Mouse (Mus musculus): ENCODE measurements around the gene Suco.

Suco gene

GRCm38 (mm10) chr1:161876553-161877447, at the start of gene Suco:
TSS of gene Suco (minus strand) at chr1:161876682.
- peak; percentile 100 for DNase-seq (ENCODE audit: low read depth, low spot score)

- DNase-seq (ENCODE audit: low read depth, low spot score): no peak
Measured at GRCm38 (mm10) chr1:161925281-161925805, 48.9 kb upstream of the Suco start.

- no peak for DNase-seq (ENCODE audit: low read depth, low spot score)
Measured at GRCm38 (mm10) chr1:161924321-161924720, 47.8 kb upstream of the Suco start.

GRCm38 (mm10) chr1:161921928-161922327, 45.4 kb upstream of the Suco start:
- DNase-seq (ENCODE audit: low read depth, low spot score): no peak

- peak; percentile 59 for DNase-seq (ENCODE audit: low read depth, low spot score)
Measured at GRCm38 (mm10) chr1:161920475-161921454, 44.3 kb upstream of the Suco start.

GRCm38 (mm10) chr1:161919594-161919993, 43.1 kb upstream of the Suco start:
- no peak for DNase-seq (ENCODE audit: low read depth, low spot score)

GRCm38 (mm10) chr1:161918682-161919372, 42.3 kb upstream of the Suco start:
- peak; percentile 87 for DNase-seq (ENCODE audit: low read depth, low spot score)

- DNase-seq (ENCODE audit: low read depth, low spot score): no peak
Measured at GRCm38 (mm10) chr1:161917940-161918484, 41.5 kb upstream of the Suco start.

- peak; percentile 54 for DNase-seq (ENCODE audit: low read depth, low spot score)
Measured at GRCm38 (mm10) chr1:161916036-161916435, 39.6 kb upstream of the Suco start.

GRCm38 (mm10) chr1:161913648-161913984, 37.1 kb upstream of the Suco start:
- DNase-seq (ENCODE audit: low read depth, low spot score): no peak

- no peak for DNase-seq (ENCODE audit: low read depth, low spot score)
Measured at GRCm38 (mm10) chr1:161912940-161913647, 36.6 kb upstream of the Suco start.

- DNase-seq (ENCODE audit: low read depth, low spot score): no peak
Measured at GRCm38 (mm10) chr1:161909074-161909473, 32.6 kb upstream of the Suco start.

- no peak for DNase-seq (ENCODE audit: low read depth, low spot score)
Measured at GRCm38 (mm10) chr1:161907795-161908457, 31.4 kb upstream of the Suco start.

GRCm38 (mm10) chr1:161907111-161907510, 30.6 kb upstream of the Suco start:
- DNase-seq (ENCODE audit: low read depth, low spot score): no peak

- no peak for DNase-seq (ENCODE audit: low read depth, low spot score)
Measured at GRCm38 (mm10) chr1:161902692-161903452, 26.4 kb upstream of the Suco start.

GRCm38 (mm10) chr1:161900129-161900528, 23.6 kb upstream of the Suco start:
- DNase-seq (ENCODE audit: low read depth, low spot score): no peak

- no peak for DNase-seq (ENCODE audit: low read depth, low spot score)
Measured at GRCm38 (mm10) chr1:161897235-161897634, 20.8 kb upstream of the Suco start.

GRCm38 (mm10) chr1:161896130-161896529, 19.6 kb upstream of the Suco start:
- no peak for DNase-seq (ENCODE audit: low read depth, low spot score)

GRCm38 (mm10) chr1:161895014-161895413, 18.5 kb upstream of the Suco start:
- no peak for DNase-seq (ENCODE audit: low read depth, low spot score)

All from ES-CJ7 (cell line).